13 mouse cellular contexts compared by ENCODE assay signal in genomic region chr10:25499323-25500071, GRCm38 (mm10). TPM values are rescaled to one million over a fixed set of nuclear protein-coding genes. Genes with fewer than 3 reads are reported as not detected.
DNase-seq lines count a peak whose midpoint lies in the region; ATAC-seq and TF ChIP-seq lines count a peak whose summit lies in the region.
"Had no signal": no experiment of that assay in that cellular context is flagged by ENCODE, and none has a peak within 500 bp of the region (broad histone marks: within the 10 kb centered on the region; RNA-seq: fewer than 3 reads in every experiment).

No protein-coding gene starts in this region.

- no peaks in the 10 kb centered on the region for H3K9me3 ChIP-seq in intestine, postnatal 0 days (ENCODE audit: control insufficient read depth)
- H3K9me3 ChIP-seq in intestine, embryonic 16.5 days (ENCODE audit: control insufficient read depth, low read length) = no peaks in the 10 kb centered on the region
- no peaks in the 10 kb centered on the region for H3K9me3 ChIP-seq in midbrain, postnatal 0 days (ENCODE audit: low read length)
- H3K9me3 ChIP-seq in midbrain, embryonic 11.5 days (ENCODE audit: control insufficient read depth, low read length) = no peaks in the 10 kb centered on the region
- no peaks in the 10 kb centered on the region for H3K9me3 ChIP-seq in hindbrain, postnatal 0 days (ENCODE audit: low read length)
- H3K9me3 ChIP-seq: limb, embryonic 13.5 days had no signal

- no peak for ATAC-seq in intestine, postnatal 0 days
- no peak for ATAC-seq in intestine, embryonic 16.5 days
- ATAC-seq in midbrain, postnatal 0 days (ENCODE audit: low FRiP score) = no peak
- ATAC-seq in midbrain, embryonic 11.5 days (ENCODE audit: low FRiP score) = no peak
- ATAC-seq in hindbrain, postnatal 0 days = no peak
- ATAC-seq: midbrain, embryonic 16.5 days had no signal

- no peak overlapping the region for H3K4me3 ChIP-seq in intestine, postnatal 0 days (ENCODE audit: low read depth, low read length)
- H3K4me3 ChIP-seq in intestine, embryonic 16.5 days (ENCODE audit: low read length) = no peak overlapping the region
- H3K4me3 ChIP-seq in midbrain, postnatal 0 days (ENCODE audit: low read depth, low read length) = no peak overlapping the region
- no peak overlapping the region for H3K4me3 ChIP-seq in midbrain, embryonic 11.5 days (ENCODE audit: low read depth, low read length)
- no peak overlapping the region for H3K4me3 ChIP-seq in hindbrain, postnatal 0 days (ENCODE audit: low read length)
- H3K4me3 ChIP-seq: limb, embryonic 13.5 days had no signal

- H3K4me2 ChIP-seq in intestine, postnatal 0 days (replicated peaks; ENCODE audit: low read depth) = no peak overlapping the region
- H3K4me2 ChIP-seq in intestine, embryonic 16.5 days (ENCODE audit: low read depth, low read length) = no peak overlapping the region
- no peak overlapping the region for H3K4me2 ChIP-seq in midbrain, postnatal 0 days (ENCODE audit: low read depth, low read length, poor library complexity, severe bottlenecking)
- no peak overlapping the region for H3K4me2 ChIP-seq in midbrain, embryonic 11.5 days
- no peak overlapping the region for H3K4me2 ChIP-seq in hindbrain, postnatal 0 days (ENCODE audit: low read depth, low read length)
- H3K4me2 ChIP-seq: heart, embryonic 11.5 days; limb, embryonic 13.5 days had no signal

- H3K9ac ChIP-seq in intestine, postnatal 0 days (ENCODE audit: low read depth, low read length) = no peak overlapping the region
- no peak overlapping the region for H3K9ac ChIP-seq in intestine, embryonic 16.5 days (ENCODE audit: low read depth, low read length)
- no peak overlapping the region for H3K9ac ChIP-seq in midbrain, postnatal 0 days (replicated peaks; ENCODE audit: low read length, poor library complexity, severe bottlenecking)
- H3K9ac ChIP-seq in midbrain, embryonic 11.5 days (ENCODE audit: low read length) = no peak overlapping the region
- H3K9ac ChIP-seq in hindbrain, postnatal 0 days (replicated peaks; ENCODE audit: low read length) = no peak overlapping the region
- H3K9ac ChIP-seq: limb, embryonic 13.5 days had no signal

- H3K27ac ChIP-seq in intestine, postnatal 0 days (ENCODE audit: low read depth, low read length) = no peak overlapping the region
- H3K27ac ChIP-seq in intestine, embryonic 16.5 days (ENCODE audit: low read length) = no peak overlapping the region
- no peak overlapping the region for H3K27ac ChIP-seq in midbrain, postnatal 0 days (ENCODE audit: low read depth, low read length)
- no peak overlapping the region for H3K27ac ChIP-seq in midbrain, embryonic 11.5 days (ENCODE audit: low read depth, low read length)
- no peak overlapping the region for H3K27ac ChIP-seq in hindbrain, postnatal 0 days
- H3K27ac ChIP-seq: limb, embryonic 13.5 days had no signal

- peaks cover 20% of the 10 kb centered on the region; the same call in 1 of the 2 replicates for H3K36me3 ChIP-seq in intestine, postnatal 0 days (ENCODE audit: control insufficient read depth, insufficient read depth)
- H3K36me3 ChIP-seq in intestine, embryonic 16.5 days (ENCODE audit: control insufficient read depth, insufficient read depth, low read length) = no peaks in the 10 kb centered on the region
- H3K36me3 ChIP-seq in midbrain, postnatal 0 days (ENCODE audit: insufficient read depth, low read length) = no peaks in the 10 kb centered on the region; the same call in 1 of the 2 replicates
- H3K36me3 ChIP-seq in midbrain, embryonic 11.5 days (ENCODE audit: control insufficient read depth, insufficient read depth, low read length) = no peaks in the 10 kb centered on the region
- 0 out of 2 replicates have a peak, but pooled peaks cover 6% of the 10 kb centered on the region for H3K36me3 ChIP-seq in hindbrain, postnatal 0 days (ENCODE audit: insufficient read depth, low read length)

- H3K27me3 ChIP-seq in intestine, postnatal 0 days (replicated peaks; ENCODE audit: control insufficient read depth, insufficient read depth, low read length) = no peaks in the 10 kb centered on the region
- no peaks in the 10 kb centered on the region for H3K27me3 ChIP-seq in intestine, embryonic 16.5 days (replicated peaks; ENCODE audit: control insufficient read depth, insufficient read depth, low read length)
- no peaks in the 10 kb centered on the region for H3K27me3 ChIP-seq in midbrain, postnatal 0 days (ENCODE audit: insufficient read depth, low read length)
- no peaks in the 10 kb centered on the region for H3K27me3 ChIP-seq in midbrain, embryonic 11.5 days (ENCODE audit: control insufficient read depth, insufficient read depth, low read length)
- H3K27me3 ChIP-seq in hindbrain, postnatal 0 days (ENCODE audit: insufficient read depth, low read length) = no peaks in the 10 kb centered on the region
- H3K27me3 ChIP-seq: limb, embryonic 13.5 days had no signal

- no peaks in the 10 kb centered on the region for H3K4me1 ChIP-seq in intestine, postnatal 0 days (replicated peaks; ENCODE audit: control insufficient read depth, insufficient read depth, low read length)
- H3K4me1 ChIP-seq in intestine, embryonic 16.5 days (ENCODE audit: control insufficient read depth, insufficient read depth, low read length) = no peaks in the 10 kb centered on the region
- H3K4me1 ChIP-seq in midbrain, postnatal 0 days (ENCODE audit: insufficient read depth, low read length) = no peaks in the 10 kb centered on the region
- H3K4me1 ChIP-seq in midbrain, embryonic 11.5 days (ENCODE audit: control insufficient read depth, insufficient read depth, low read length) = no peaks in the 10 kb centered on the region
- no peaks in the 10 kb centered on the region for H3K4me1 ChIP-seq in hindbrain, postnatal 0 days (ENCODE audit: insufficient read depth, low read length)

- peak; percentile 59 for TF ChIP-seq CTCF in intestine, postnatal 0 days (IDR thresholded peaks at IDR 0.05; ENCODE audit: low read depth)
- peak; percentile 59 for TF ChIP-seq CTCF in midbrain, postnatal 0 days (IDR thresholded peaks at IDR 0.05)
- peak; percentile 57 for TF ChIP-seq CTCF in hindbrain, postnatal 0 days (IDR thresholded peaks at IDR 0.05; ENCODE audit: low read depth)

- peak; percentile 42 for DNase-seq in midbrain, postnatal 0 days (ENCODE audit: low spot score)
- DNase-seq in midbrain, embryonic 11.5 days (ENCODE audit: low spot score, missing footprints) = no peak
- peak; percentile 52 for DNase-seq in brain, adult 2 months (ENCODE audit: low read depth, low spot score)
- DNase-seq in hindbrain, postnatal 0 days (ENCODE audit: low spot score) = peak; percentile 53
- DNase-seq in adrenal gland, adult 2 months = no peak
- DNase-seq: cerebellum, postnatal 25 days; lung, postnatal 10 days had no signal

- WGBS in intestine, postnatal 0 days = 76% methylated on average over 10 of the region's 10 CpGs
- 66% methylated on average over 10 of the region's 10 CpGs for WGBS in intestine, embryonic 16.5 days
- 66% methylated on average over 10 of the region's 10 CpGs for WGBS in midbrain, postnatal 0 days
- 68% methylated on average over 10 of the region's 10 CpGs for WGBS in midbrain, embryonic 11.5 days
- WGBS in hindbrain, postnatal 0 days = 52% methylated on average over 10 of the region's 10 CpGs

RNA-seq across cellular contexts. Expression of gene Smlr1, which starts 36.6 kb away (rescaled TPM):
- polyA plus RNA-seq in intestine, postnatal 0 days (2015; fragmentation: Nextera tagmentation; extraction: Ambion mirVana) = 166 and 172 TPM in 2 replicates
- 22.0 and 35.6 TPM in 2 replicates for polyA plus RNA-seq in intestine, embryonic 16.5 days (2015; fragmentation: Nextera tagmentation; extraction: Ambion mirVana)
- 0.05 TPM in 1 of 2 replicates, not detected in the other for total RNA-seq in midbrain, postnatal 0 days (2014; rRNA removed)
- polyA plus RNA-seq in midbrain, postnatal 0 days (2015; fragmentation: Nextera tagmentation; extraction: Ambion mirVana) = not detected in 2 replicates
- not detected in 2 replicates for polyA plus RNA-seq in midbrain, embryonic 11.5 days (2014; fragmentation: Nextera tagmentation; extraction: Ambion mirVana)
- total RNA-seq in hindbrain, postnatal 0 days (2014; rRNA removed) = not detected in 2 replicates
- polyA plus RNA-seq in hindbrain, postnatal 0 days (2015; fragmentation: Nextera tagmentation; extraction: Ambion mirVana) = not detected in 2 replicates
- not detected for total RNA-seq in adrenal gland, adult 2 months (2021)
- polyA plus RNA-seq in adrenal gland, adult 2 months (2012; rRNA removed) = not detected in 2 replicates
- polyA plus RNA-seq: heart, embryonic 11.5 days; intestine, embryonic 14.5 days; limb, embryonic 13.5 days had no signal

Comparison
In these comparisons a context has a peak if more than half of its experiments do, and no peak if none do; other contexts are left out.
1. DNase-seq: peak in midbrain, postnatal 0 days (single experiment), brain, adult 2 months (single experiment) and hindbrain, postnatal 0 days (single experiment); none in midbrain, embryonic 11.5 days (single experiment) and adrenal gland, adult 2 months (single experiment).
2. RNA of gene Smlr1, which starts 36.6 kb away (polyA plus RNA-seq): 166 to 172 TPM in intestine, postnatal 0 days and 22.0 to 35.6 TPM in intestine, embryonic 16.5 days; not detected in hindbrain, postnatal 0 days, not detected in midbrain, postnatal 0 days, not detected in midbrain, embryonic 11.5 days and not detected in adrenal gland, adult 2 months; every median in the first group is over 10 times any median in the second.
3. Peak in every context shown above with its lines, with median percentiles within 50 percentile points of each other: CTCF ChIP-seq.